Mouse (Mus musculus) E14TG2a.4 (cell line): ENCODE data around the gene Dclk1.

Experiments used
- CTCF ChIP-seq: conservative IDR thresholded peaks from 2 replicates; pipeline ENCODE4 v1.5.1; 2014; ENCODE audit warnings: low read length
- NANOG ChIP-seq: IDR thresholded peaks from 2 replicates; pipeline ENCODE4 v1.6.1; 2014; ENCODE audit warnings: borderline replicate concordance, low read length, mixed read lengths
- POU5F1 ChIP-seq: IDR thresholded peaks from 2 replicates; pipeline ENCODE4 v1.6.1; 2014; ENCODE audit warnings: low read length, borderline replicate concordance

DNA sequence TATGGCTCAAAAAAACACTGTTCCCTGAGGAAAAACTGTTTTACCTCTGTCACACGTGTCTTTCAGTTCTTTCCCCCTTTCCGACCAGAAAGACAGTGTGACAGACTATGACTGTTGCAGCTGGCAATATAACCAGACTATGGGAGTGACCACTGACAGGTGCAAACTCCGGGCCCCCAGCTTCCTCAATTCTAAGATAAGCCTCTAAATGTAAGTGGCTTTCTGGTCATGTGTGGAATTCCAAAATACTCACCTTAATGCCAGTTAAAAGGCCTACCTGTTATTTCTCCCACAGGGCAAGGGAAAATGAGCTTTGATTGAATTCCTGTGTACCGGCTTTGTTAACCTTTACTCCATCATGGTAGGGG is 15.0 kb upstream of the Dclk1 start:
- no peak for TF ChIP-seq CTCF
- TF ChIP-seq NANOG = no peak
- TF ChIP-seq POU5F1 = no peak
